Mouse (Mus musculus) hindbrain, embryonic 13.5 days (tissue): ENCODE results near the gene Zdhhc8. TPM values are rescaled to one million over a fixed set of nuclear protein-coding genes. Genes with fewer than 3 reads are reported as not detected.

Experiments
- ATAC-seq: fragments of 200-750 bp; cut with Nextera tagmentation; 2 replicates; pipeline ENCODE4 v1.8.0; 2017; ENCODE audit warnings: moderate TSS enrichment; ENCODE audit not compliant: low FRiP score
- H3K27ac ChIP-seq: fragments of 300-500 bp; sonication (generic); 2 replicates; pipeline ENCODE4 v1.5.1; 2015; ENCODE audit warnings: inconsistent platforms, mild to moderate bottlenecking, moderate library complexity
- H3K27me3 ChIP-seq: fragments of 300-500 bp; sonication (generic); 2 replicates; pipeline ENCODE4 v1.6.1; 2015; ENCODE audit warnings: mild to moderate bottlenecking, inconsistent platforms
- H3K36me3 ChIP-seq: fragments of 300-500 bp; sonication (generic); 2 replicates; pipeline ENCODE4 v1.6.1; 2015; ENCODE audit warnings: mild to moderate bottlenecking, inconsistent platforms
- H3K4me1 ChIP-seq: fragments of 300-500 bp; sonication (generic); replicated peaks from 2 replicates; pipeline ENCODE4 v1.6.1; 2015; ENCODE audit warnings: inconsistent platforms
- H3K4me2 ChIP-seq: fragments of 300-500 bp; sonication (generic); 2 replicates; pipeline ENCODE4 v1.6.1; 2015; ENCODE audit warnings: inconsistent platforms, mild to moderate bottlenecking, moderate library complexity
- H3K4me3 ChIP-seq: fragments of 300-500 bp; sonication (generic); 2 replicates; pipeline ENCODE4 v1.5.1; 2015; ENCODE audit warnings: mild to moderate bottlenecking, inconsistent platforms
- H3K9ac ChIP-seq: fragments of 300-500 bp; sonication (generic); 2 replicates; pipeline ENCODE4 v1.6.1; 2015; ENCODE audit warnings: mild to moderate bottlenecking, inconsistent platforms
- H3K9me3 ChIP-seq: fragments of 300-500 bp; sonication (generic); 2 replicates; pipeline ENCODE4 v1.6.1; 2016; ENCODE audit warnings: inconsistent platforms
- WGBS: fragments of 180-500 bp; shearing (Covaris S2); methylation state at CpG from one replicate; pipeline ENCODE4 v1.1.7; 2015; 5-methylcytosine and 5-hydroxymethylcytosine counted together
- polyA plus RNA-seq: library from polyadenylated mRNA; unstranded; fragments of >200 nt; fragmentation: Nextera tagmentation; extraction: Ambion mirVana; gene quantifications from 2 replicates; pipeline ENCODE4 v1.2.1, GENCODE M21; 2015

The Zdhhc8 gene
- polyA plus RNA-seq, 1 experiment from 2014 or later: 12.2 TPM

DNA sequence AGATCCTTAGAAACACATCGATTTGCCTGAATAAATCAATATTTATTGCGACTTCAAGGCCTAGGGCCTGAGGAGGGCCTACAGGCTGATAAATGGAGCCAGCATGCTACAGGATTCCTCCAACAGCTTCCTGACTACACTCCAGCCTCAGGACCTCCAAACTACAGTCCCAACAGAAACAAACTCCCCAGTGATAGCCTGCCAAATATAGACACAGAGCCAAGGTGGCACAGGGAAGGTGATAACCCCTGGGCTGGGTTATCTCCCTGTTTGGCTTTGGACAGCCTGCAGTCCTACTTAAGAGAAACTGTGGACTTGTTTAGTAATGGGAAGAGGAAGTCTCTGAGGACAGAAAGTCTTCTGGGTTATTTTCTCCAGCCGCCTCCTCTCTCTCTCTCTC, 47.7 kb downstream of the Zdhhc8 start:
- no peak for ATAC-seq
- 90% methylated on average over 3 of the region's 3 CpGs for WGBS
- no peaks in the 10 kb centered on the region for H3K27me3 ChIP-seq
- peaks cover 10% of the 10 kb centered on the region; the same call in 1 of the 2 replicates for H3K4me1 ChIP-seq
- no peak overlapping the region for H3K27ac ChIP-seq
- H3K4me2 ChIP-seq: no peak overlapping the region
- H3K9me3 ChIP-seq: no peaks in the 10 kb centered on the region
- no peak overlapping the region for H3K9ac ChIP-seq
- no peak overlapping the region for H3K4me3 ChIP-seq
- no peaks in the 10 kb centered on the region for H3K36me3 ChIP-seq

DNA sequence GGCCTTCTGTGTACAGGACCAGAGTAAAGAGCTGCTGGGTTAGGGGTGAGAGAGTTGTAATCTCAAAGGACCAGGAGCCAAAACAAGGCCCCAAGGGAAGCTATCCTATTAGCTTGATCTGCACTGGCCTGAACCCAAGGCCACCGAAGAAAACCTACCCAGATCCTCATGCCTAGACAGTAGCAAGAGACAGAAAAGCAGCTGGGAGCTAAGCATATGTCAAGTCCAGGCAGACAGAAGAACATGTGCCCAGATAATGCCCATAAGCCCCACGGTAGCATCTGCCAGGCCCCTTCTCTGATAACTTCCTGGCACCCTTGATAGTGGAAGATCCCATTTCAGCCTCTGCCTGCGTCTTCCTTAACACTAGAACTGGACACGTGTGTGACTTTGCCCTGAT, 48.1 kb downstream of the Zdhhc8 start:
- WGBS: 83% methylated on average over 4 of the region's 4 CpGs
- no peaks in the 10 kb centered on the region for H3K27me3 ChIP-seq
- no peak for ATAC-seq
- no peak overlapping the region for H3K4me2 ChIP-seq
- no peaks in the 10 kb centered on the region for H3K9me3 ChIP-seq
- H3K27ac ChIP-seq: no peak overlapping the region
- no peaks in the 10 kb centered on the region for H3K36me3 ChIP-seq
- H3K9ac ChIP-seq: no peak overlapping the region
- H3K4me1 ChIP-seq: peaks cover 13% of the 10 kb centered on the region; the same call in 1 of the 2 replicates
- no peak overlapping the region for H3K4me3 ChIP-seq

DNA sequence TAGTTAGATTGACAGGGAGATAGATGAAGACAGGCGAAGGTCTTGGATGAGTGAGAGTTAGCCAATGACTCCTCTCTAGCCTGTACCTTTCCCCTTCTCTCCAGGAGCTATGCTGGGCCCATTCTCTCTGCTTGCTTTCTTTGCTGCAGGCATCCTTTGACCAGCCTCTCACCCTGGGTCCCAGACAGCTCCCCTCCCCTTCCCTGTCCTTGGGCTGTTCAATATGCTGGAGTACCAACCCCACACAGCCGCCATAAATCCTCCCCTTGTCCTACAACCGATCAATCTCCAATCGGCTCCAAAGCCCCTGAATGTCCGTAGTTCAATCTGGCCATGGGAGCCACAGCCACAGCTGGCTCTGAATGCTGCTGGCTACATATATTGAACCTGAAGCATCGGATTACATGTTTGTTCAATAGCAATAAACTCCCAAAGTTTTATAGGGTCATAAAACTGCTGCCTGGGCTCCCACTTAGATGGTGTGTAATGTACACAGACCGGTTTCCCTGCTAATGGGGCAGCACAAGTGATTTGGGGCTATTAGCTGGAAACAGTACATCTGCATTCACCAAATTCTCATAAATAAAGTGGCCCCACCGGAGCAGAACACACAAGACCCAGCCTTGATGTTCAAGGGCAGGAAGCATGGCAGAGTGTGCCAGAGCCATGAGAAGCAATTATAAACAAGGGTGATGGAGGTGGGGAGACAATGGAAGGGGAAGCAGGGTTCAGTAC, 49.1 kb downstream of the Zdhhc8 start:
- no peaks in the 10 kb centered on the region for H3K9me3 ChIP-seq
- H3K4me2 ChIP-seq: no peak overlapping the region
- H3K27ac ChIP-seq: no peak overlapping the region
- WGBS: 81% methylated on average over 8 of the region's 8 CpGs
- no peaks in the 10 kb centered on the region for H3K36me3 ChIP-seq
- ATAC-seq: no peak
- no peak overlapping the region for H3K9ac ChIP-seq
- no peak overlapping the region for H3K4me3 ChIP-seq
- H3K4me1 ChIP-seq: peaks cover 22% of the 10 kb centered on the region
- H3K27me3 ChIP-seq: no peaks in the 10 kb centered on the region

DNA sequence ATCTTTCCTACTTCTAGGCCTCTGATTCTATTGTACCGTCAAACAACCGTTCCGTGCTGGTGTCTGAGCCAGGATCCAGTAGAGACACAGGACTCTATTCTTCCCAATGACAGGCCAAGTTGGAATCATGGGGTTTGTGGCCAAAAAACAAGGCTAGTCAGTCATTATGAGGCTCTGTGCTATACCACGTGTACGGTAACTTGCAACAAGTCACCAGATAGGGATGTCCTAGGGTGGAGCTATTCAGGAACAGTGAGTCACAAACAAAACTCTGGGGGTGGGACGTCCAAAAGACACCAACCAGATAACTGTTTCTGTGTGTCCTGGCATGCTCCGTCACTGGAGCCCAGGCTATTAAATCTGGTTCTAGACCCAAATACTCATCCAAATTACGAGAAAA, 52.2 kb downstream of the Zdhhc8 start:
- peaks cover 22% of the 10 kb centered on the region for H3K4me1 ChIP-seq
- no peak overlapping the region for H3K4me3 ChIP-seq
- 86% methylated on average over 8 of the region's 8 CpGs for WGBS
- no peak overlapping the region for H3K4me2 ChIP-seq
- no peak for ATAC-seq
- no peak overlapping the region for H3K9ac ChIP-seq
- H3K9me3 ChIP-seq: no peaks in the 10 kb centered on the region
- H3K36me3 ChIP-seq: no peaks in the 10 kb centered on the region
- no peak overlapping the region for H3K27ac ChIP-seq
- no peaks in the 10 kb centered on the region for H3K27me3 ChIP-seq

DNA sequence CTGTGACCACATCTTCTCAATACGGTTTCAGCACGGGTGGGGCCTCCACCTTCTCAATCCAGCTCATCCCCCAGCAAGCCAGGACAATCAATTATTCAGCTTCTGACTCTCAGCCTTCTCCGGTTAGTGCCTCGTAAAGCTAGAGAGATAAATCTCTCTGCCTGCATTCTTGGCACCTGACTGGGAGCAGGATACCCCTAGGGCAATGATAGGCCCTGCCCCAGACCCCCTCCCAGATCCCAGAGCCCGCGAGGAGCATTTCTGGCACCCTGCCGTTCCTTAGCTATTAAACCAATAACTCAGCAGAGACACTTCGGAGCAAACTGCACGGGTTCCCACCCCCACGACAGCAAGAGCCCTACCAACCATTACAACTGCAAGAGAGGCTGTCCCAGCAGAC, 53.5 kb downstream of the Zdhhc8 start:
- H3K4me1 ChIP-seq: peaks cover 22% of the 10 kb centered on the region
- no peaks in the 10 kb centered on the region for H3K36me3 ChIP-seq
- 44% methylated on average over 10 of the region's 10 CpGs for WGBS
- H3K9me3 ChIP-seq: no peaks in the 10 kb centered on the region
- no peak for ATAC-seq
- H3K4me3 ChIP-seq: no peak overlapping the region
- no peak overlapping the region for H3K4me2 ChIP-seq
- no peak overlapping the region for H3K27ac ChIP-seq
- H3K9ac ChIP-seq: no peak overlapping the region
- H3K27me3 ChIP-seq: no peaks in the 10 kb centered on the region

DNA sequence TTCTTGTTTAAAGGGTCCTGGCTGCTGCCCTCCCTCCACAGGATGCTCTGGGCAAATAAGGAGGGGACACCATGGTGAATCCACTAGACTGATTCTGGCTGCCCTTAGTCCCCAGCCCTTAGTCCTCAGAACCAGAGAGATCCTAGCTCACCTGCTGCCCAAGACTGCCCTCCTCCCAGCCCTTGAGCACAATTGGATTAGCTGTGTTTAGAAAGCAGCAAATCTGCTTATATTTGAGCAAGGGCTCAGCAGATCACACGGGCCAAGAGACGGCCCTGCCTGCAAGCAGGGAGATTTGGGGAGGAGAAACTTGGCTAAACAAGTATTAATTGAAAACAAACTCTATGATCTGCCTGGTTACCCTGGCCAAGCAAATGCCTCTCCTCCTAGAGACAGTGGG, 55.3 kb downstream of the Zdhhc8 start:
- ATAC-seq: no peak
- Histone ChIP-seq H3K4me2 (no peak overlapping the region), H3K27ac (no peak overlapping the region), H3K4me3 (no peak overlapping the region), H3K36me3 (no peaks in the 10 kb centered on the region), H3K9ac (no peak overlapping the region), H3K9me3 (no peaks in the 10 kb centered on the region), H3K27me3 (0 out of 2 replicates have a peak, but pooled peaks cover 5% of the 10 kb centered on the region), H3K4me1 (peaks cover 14% of the 10 kb centered on the region)
- 45% methylated on average over 2 of the region's 2 CpGs for WGBS

DNA sequence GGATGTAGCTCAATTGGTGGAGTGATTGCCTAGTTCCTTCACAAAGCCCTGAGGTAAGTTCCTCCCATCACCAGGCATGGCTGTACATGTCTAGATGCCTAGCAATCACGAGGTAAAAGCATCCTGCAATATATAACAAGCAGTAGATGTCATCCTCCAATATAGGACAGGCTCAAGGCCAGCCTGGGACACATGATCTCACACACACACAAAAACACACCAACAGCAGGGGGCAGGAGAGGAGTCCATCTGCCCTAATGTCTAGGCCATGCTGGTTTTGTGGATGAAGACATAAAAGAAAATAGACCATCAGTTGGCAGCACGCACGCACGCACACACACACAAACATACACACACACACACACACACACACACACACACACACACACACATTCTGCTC, 58.2 kb downstream of the Zdhhc8 start:
- Histone ChIP-seq H3K36me3 (no peaks in the 10 kb centered on the region), H3K9ac (no peak overlapping the region), H3K9me3 (no peaks in the 10 kb centered on the region), H3K27me3 (0 out of 2 replicates have a peak, but pooled peaks cover 9% of the 10 kb centered on the region), H3K4me2 (no peak overlapping the region), H3K4me3 (no peak overlapping the region), H3K27ac (no peak overlapping the region), H3K4me1 (peaks cover 19% of the 10 kb centered on the region)
- ATAC-seq: no peak
- 89% methylated on average over 4 of the region's 4 CpGs for WGBS

DNA sequence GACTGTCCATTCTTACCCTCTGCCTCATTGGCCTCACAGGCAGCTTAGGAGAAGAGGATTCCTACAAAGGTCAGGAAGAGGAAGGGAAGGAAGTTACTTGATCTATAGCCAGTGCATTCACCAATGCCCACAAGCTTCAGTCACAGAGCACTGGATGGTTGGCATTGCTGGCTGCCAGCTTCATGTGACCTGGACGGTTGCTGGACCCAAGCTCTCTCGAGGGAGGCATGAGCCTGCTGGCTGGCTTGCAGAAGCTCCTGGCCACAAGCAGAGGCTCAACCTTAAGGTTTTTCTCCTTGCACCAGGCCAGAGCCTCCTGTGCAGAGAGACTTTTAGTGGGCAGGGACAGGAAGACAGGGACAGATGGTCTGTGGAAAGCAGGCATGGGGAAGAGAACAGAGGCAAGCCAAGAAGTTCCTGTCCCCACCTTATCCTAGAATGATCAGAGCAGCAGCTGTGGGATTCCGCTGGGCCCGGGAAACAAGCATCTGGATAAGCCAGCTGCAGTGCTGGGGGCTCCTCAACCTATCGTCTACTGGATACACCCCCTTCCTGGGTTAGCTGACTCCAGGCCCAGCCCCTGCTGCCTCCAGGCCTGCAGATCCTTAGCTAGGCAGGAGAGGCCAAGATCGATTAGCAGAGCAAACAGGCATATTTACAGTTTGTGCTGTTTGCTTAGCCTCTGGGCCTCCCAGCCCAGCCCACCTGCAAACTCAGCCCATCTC, 59.0 kb downstream of the Zdhhc8 start:
- 63% methylated on average over 6 of the region's 6 CpGs for WGBS
- H3K27ac ChIP-seq: no peak overlapping the region

DNA sequence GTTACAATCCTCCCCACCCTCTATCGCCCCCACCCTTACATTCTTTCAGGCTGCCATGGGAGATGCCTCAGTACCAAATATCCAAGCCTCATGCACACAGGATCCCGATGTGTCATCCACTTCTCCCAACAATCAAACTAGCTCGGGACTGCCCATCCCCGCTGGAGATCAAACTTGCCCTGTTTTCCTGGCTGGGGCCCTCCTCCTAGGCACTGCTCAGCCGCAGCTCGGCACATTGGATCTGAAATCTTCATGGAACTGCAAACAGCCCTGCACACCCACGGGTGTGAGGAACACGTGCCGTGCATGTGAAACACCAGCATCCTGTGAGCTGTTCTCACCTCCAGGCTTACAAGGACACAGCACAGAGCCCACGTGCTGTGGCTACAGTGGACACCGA, 61.1 kb downstream of the Zdhhc8 start:
- H3K4me2 ChIP-seq: no peak overlapping the region
- WGBS: 65% methylated on average over 11 of the region's 11 CpGs
- H3K4me3 ChIP-seq: no peak overlapping the region
- H3K27ac ChIP-seq: no peak overlapping the region
- H3K9me3 ChIP-seq: no peaks in the 10 kb centered on the region
- no peaks in the 10 kb centered on the region for H3K36me3 ChIP-seq
- ATAC-seq: no peak
- H3K4me1 ChIP-seq: peaks cover 11% of the 10 kb centered on the region
- H3K27me3 ChIP-seq: 0 out of 2 replicates have a peak, but pooled peaks cover 11% of the 10 kb centered on the region
- peak overlapping the region; percentile 35; the same call in 1 of the 2 replicates for H3K9ac ChIP-seq

More for the DNA sequence above, 59.0 kb downstream of the Zdhhc8 start:
- Histone ChIP-seq H3K9ac (no peak overlapping the region), H3K27me3 (0 out of 2 replicates have a peak, but pooled peaks cover 9% of the 10 kb centered on the region), H3K4me3 (no peak overlapping the region), H3K36me3 (no peaks in the 10 kb centered on the region), H3K4me1 (peaks cover 12% of the 10 kb centered on the region), H3K9me3 (no peaks in the 10 kb centered on the region), H3K4me2 (no peak overlapping the region)
- ATAC-seq: no peak

DNA sequence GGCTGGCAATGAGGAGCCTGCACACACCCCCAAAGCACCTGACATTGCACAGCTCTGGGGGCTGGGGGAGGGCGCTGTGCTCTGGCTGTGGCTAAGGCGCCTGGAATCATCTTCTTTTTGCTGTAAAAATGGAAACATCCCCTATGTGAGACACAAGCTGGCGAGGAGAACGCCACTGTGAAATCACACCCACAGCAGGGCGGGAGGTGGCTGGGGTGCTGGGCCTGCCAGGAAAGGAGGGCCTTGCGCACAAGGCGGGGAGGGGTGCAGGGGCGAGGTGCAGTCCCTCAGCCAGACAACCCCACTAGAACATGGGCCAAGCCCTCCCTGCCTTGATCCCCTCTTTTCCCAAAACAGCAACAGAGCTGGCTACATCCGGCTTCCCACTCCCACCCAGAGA, 61.7 kb downstream of the Zdhhc8 start:
- no peak overlapping the region for H3K27ac ChIP-seq
- 0 out of 2 replicates have a peak, but pooled peaks cover 11% of the 10 kb centered on the region for H3K27me3 ChIP-seq
- no peak overlapping the region for H3K4me3 ChIP-seq
- no peaks in the 10 kb centered on the region for H3K36me3 ChIP-seq
- no peaks in the 10 kb centered on the region for H3K9me3 ChIP-seq
- 78% methylated on average over 9 of the region's 9 CpGs for WGBS
- H3K4me1 ChIP-seq: peaks cover 11% of the 10 kb centered on the region
- ATAC-seq: 0 out of 2 replicates have a peak, but pooled peaks have one; percentile 16
- no peak overlapping the region for H3K4me2 ChIP-seq
- H3K9ac ChIP-seq: peak overlapping the region; percentile 35; the same call in 1 of the 2 replicates

DNA sequence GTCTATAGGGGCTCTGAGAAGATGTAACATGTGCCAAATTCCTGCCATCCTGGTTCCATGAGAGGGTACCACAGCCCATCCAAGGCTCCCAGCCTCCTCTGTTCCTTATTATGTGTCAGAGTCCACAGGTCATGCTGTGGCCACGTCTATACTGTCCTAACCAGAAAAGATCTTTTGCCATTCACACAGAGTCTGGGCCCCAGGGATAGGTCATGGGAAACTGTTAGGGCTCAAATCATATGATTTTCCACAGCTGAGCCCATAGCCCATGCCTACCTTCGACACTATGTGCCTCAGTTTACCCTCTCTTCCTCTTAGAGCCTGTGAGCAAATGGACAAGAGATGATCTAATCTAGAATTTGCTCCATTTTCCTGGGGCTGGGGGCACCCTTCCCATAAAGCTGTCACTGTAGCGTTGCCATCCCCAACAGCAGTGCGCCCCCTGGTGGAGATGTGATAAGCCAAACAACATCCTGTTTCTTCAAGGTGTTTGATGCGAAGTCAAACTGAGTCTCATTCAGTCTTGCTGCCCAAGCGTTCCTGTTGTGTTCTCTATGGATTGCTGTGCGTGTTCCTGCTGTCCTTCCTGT, 62.6 kb downstream of the Zdhhc8 start:
- ATAC-seq: peak; percentile 29; the same call in 1 of the 2 replicates
- Histone ChIP-seq H3K4me3 (no peak overlapping the region), H3K36me3 (no peaks in the 10 kb centered on the region), H3K9ac (no peak overlapping the region), H3K4me2 (no peak overlapping the region), H3K9me3 (no peaks in the 10 kb centered on the region), H3K4me1 (peaks cover 11% of the 10 kb centered on the region), H3K27me3 (0 out of 2 replicates have a peak, but pooled peaks cover 11% of the 10 kb centered on the region), H3K27ac (no peak overlapping the region)
- 12% methylated on average over 7 of the region's 7 CpGs for WGBS
